Mouse (Mus musculus): ENCODE results near the gene Olfr1287.

Olfr1287 gene

DNA sequence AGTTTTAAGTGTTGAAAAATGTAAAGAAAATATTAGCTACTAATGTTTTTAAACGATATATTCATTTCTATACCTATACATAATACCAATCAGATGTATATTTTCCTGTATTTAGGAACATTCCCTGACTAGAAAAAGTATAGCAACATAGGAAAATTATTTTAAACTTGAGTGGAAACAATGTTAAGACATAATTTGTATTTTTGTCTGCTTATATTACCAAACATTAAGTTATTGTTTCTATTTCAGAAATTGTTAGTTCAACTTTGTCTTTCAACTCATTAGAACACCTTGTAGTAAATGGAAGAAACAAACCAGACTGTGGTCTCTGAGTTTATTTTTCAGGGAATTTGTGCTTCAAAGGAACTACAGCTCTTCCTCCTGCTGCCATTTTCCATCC lies at the start of gene Olfr1287:
Gene Olfr1287, plus strand, starts transcription at position 301 of the 400 bp plus-strand sequence.
- 60% methylated on average over 1 of the region's 1 CpGs for WGBS

DNA sequence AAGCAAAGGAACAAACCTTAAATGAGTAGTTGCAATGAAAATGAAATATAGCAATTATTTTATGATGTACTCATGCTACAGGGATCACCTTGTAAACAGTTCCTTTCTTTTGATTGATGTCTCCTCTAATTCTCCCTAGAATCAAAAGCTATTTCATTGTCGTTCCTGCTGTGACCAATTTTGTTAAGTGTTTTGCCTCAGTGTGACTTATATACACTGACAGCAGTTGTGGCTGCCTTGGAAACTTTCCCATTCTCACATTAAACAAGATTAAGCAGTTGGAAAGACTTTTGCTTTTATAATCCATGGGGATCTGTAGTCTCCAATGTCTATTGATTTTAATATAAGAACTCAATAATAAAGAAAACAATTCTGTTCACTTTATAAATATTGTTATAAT lies 26.0 kb upstream of the Olfr1287 start, which contains the start of gene Olfr1286:
Gene Olfr1286, minus strand, starts transcription at position 185 of the 400 bp plus-strand sequence.
- WGBS, result 61% methylated on average over 1 of the region's 1 CpGs

DNA sequence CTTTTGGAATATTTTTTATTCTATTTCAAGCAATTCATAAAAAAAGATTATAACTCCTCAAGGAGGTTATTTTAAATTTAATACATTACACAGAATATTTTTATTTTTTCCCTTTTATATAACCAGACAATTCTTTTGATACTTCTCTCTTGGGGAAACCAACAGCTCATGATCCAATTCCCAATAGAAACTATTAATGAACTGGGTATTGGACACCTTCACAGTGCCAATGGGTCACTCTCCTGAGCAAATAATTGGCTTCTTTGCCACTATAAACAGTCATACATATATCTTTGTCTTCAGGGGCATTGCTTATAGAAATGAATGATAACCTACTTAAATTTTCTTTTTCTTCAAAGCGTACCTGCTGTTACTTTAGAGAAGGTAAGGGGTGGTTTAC lies 24.9 kb downstream of the Olfr1287 start, which contains the start of gene Olfr1288:
Gene Olfr1288, plus strand, starts transcription at position 301 of the 400 bp plus-strand sequence.
- WGBS, result 90% methylated on average over 1 of the region's 1 CpGs

DNA sequence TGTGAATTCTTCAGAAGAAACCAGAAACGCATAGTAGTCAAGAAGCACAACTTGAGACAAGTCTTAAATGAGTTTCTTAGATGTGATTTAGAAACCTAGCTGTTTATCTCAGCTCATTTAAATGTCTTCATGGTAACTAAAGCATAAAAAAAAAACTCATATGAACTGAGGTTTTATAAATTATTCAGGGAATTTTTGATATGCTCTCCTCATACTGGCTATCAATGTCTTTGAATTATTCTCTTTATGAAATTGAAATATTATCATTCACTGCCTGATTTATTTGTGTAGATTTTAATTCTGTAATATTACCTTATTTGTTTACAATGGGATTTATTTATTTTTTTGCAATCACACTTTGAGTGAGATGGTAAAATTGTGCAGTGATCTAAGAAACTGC lies 31.6 kb downstream of the Olfr1287 start, which contains the start of gene Olfr1289:
Gene Olfr1289, plus strand, starts transcription at position 301 of the 400 bp plus-strand sequence.
- WGBS, result 56% methylated on average over 1 of the region's 1 CpGs

DNA sequence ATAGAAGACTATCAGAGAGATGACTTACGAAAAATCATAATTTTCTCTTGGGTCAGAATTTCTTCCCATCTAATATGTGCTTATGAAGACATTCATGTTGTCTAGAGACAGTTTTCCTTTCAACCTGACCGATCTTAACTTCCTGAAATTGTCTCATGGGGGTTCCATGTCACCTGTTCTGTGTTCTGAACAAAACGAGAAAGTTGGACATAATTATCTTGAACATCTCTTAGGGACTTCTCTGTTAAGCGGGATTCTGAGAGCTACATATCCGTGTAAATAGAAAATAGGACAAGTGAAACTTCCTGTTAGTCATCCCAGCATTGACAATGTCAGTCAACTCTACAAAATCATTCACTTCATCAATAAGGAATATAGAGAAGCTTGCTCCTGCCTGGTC lies 44.8 kb downstream of the Olfr1287 start, which contains the start of gene Olfr1290:
Gene Olfr1290, minus strand, starts transcription at position 101 of the 400 bp plus-strand sequence.
- 81% methylated on average over 5 of the region's 5 CpGs for WGBS

DNA sequence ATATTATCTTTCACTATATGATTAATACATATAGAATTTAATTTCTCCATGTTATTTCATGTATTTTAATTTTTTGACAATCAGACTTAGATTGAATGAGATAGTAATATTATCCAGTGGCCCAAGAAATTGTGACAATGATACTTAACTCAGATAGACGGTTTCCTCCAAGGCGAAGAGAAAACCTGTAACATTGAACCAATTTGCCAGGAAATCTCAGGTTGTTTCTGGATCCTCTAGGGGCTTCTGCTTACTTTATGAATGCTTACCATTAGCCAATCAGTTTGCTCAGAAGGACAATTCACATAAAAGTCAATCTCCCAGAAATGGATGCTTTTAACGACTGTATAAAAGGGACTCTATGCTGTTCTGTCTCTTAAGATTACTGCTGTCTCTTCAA lies 47.9 kb downstream of the Olfr1287 start, which contains the start of gene Olfr1291-ps1:
Gene Olfr1291-ps1, plus strand, starts transcription at position 301 of the 400 bp plus-strand sequence.
- WGBS, result 91% methylated on average over 3 of the region's 3 CpGs

Data from cerebral cortex, adult 2 months (tissue).